Mouse (Mus musculus) stomach, embryonic 16.5 days (tissue): Measurements from ENCODE around the gene Dlg1. TPM values are rescaled to one million over a fixed set of nuclear protein-coding genes. Genes with fewer than 3 reads are reported as not detected.

Experiments
- ATAC-seq: fragments of 200-750 bp; cut with Nextera tagmentation; 2 replicates; pipeline ENCODE4 v1.8.0; 2017; ENCODE audit warnings: moderate number of reproducible peaks, moderate TSS enrichment; ENCODE audit not compliant: insufficient read depth, low FRiP score
- H3K27ac ChIP-seq: fragments of 300-500 bp; sonication (generic); 2 replicates; pipeline ENCODE4 v1.5.1; 2014; ENCODE audit warnings: low read length
- H3K27me3 ChIP-seq: fragments of 300-500 bp; sonication (generic); 2 replicates; pipeline ENCODE4 v1.6.1; 2014; ENCODE audit warnings: low read length, control low read depth, mixed read lengths; ENCODE audit not compliant: control insufficient read depth, insufficient read depth
- H3K36me3 ChIP-seq: fragments of 300-500 bp; sonication (generic); 2 replicates; pipeline ENCODE4 v1.6.1; 2014; ENCODE audit warnings: low read length; ENCODE audit not compliant: control insufficient read depth, insufficient read depth
- H3K4me1 ChIP-seq: fragments of 300-500 bp; sonication (generic); 2 replicates; pipeline ENCODE4 v1.6.1; 2014; ENCODE audit warnings: low read length, control low read depth, mixed read lengths; ENCODE audit not compliant: control insufficient read depth, insufficient read depth
- H3K4me2 ChIP-seq: fragments of 300-500 bp; sonication (generic); 2 replicates; pipeline ENCODE4 v1.6.1; 2014; ENCODE audit warnings: low read depth, low read length, mixed read lengths
- H3K4me3 ChIP-seq: fragments of 300-500 bp; sonication (generic); replicated peaks from 2 replicates; pipeline ENCODE4 v1.5.1; 2014; ENCODE audit warnings: mild to moderate bottlenecking, low read length
- H3K9ac ChIP-seq: fragments of 300-500 bp; sonication (generic); 2 replicates; pipeline ENCODE4 v1.6.1; 2014; ENCODE audit warnings: low read length
- H3K9me3 ChIP-seq: fragments of 300-500 bp; sonication (generic); replicated peaks from 2 replicates; pipeline ENCODE4 v1.6.1; 2016; ENCODE audit warnings: low read length, control low read depth; ENCODE audit not compliant: control insufficient read depth
- WGBS: fragments of 180-500 bp; shearing (Covaris S2); extraction: QIAGEN DNeasy Blood & Tissue Kit; methylation state at CpG from one replicate; pipeline ENCODE4 v1.1.7; 2014; 5-methylcytosine and 5-hydroxymethylcytosine counted together
- polyA plus RNA-seq: library from polyadenylated mRNA; unstranded; fragments of >200 nt; fragmentation: Nextera tagmentation; extraction: Ambion mirVana; gene quantifications from 2 replicates; pipeline ENCODE4 v1.2.1, GENCODE M21; 2015

Dlg1 gene
- polyA plus RNA-seq, 1 experiment from 2014 or later, result 26.6 TPM

GRCm38 (mm10) chr16:31766715-31767114 lies 103.5 kb downstream of the Dlg1 start:
- ATAC-seq, result no peak
- no peak overlapping the region for H3K4me3 ChIP-seq
- no peak overlapping the region for H3K4me2 ChIP-seq
- H3K27ac ChIP-seq, result no peak overlapping the region
- no peak overlapping the region for H3K9ac ChIP-seq
- H3K27me3 ChIP-seq, result no peaks in the 10 kb centered on the region
- H3K36me3 ChIP-seq, result no peaks in the 10 kb centered on the region
- 42% methylated on average over 3 of the region's 3 CpGs for WGBS
- H3K9me3 ChIP-seq, result no peaks in the 10 kb centered on the region
- no peaks in the 10 kb centered on the region for H3K4me1 ChIP-seq

- Histone ChIP-seq H3K27ac (no peak overlapping the region), H3K4me3 (no peak overlapping the region), H3K27me3 (no peaks in the 10 kb centered on the region), H3K4me1 (no peaks in the 10 kb centered on the region), H3K9me3 (no peaks in the 10 kb centered on the region), H3K9ac (no peak overlapping the region), H3K36me3 (no peaks in the 10 kb centered on the region), H3K4me2 (no peak overlapping the region)
- WGBS, result 81% methylated on average over 10 of the region's 10 CpGs
- ATAC-seq, result no peak
These were observed 112.7 kb downstream of the Dlg1 start for GRCm38 (mm10) chr16:31775924-31776323.

- WGBS, result 58% methylated on average over 6 of the region's 6 CpGs
- Histone ChIP-seq H3K9me3 (no peaks in the 10 kb centered on the region), H3K4me1 (no peaks in the 10 kb centered on the region), H3K4me3 (no peak overlapping the region), H3K27me3 (no peaks in the 10 kb centered on the region), H3K36me3 (no peaks in the 10 kb centered on the region), H3K9ac (no peak overlapping the region), H3K27ac (no peak overlapping the region), H3K4me2 (no peak overlapping the region)
- no peak for ATAC-seq
These were observed 117.8 kb downstream of the Dlg1 start for GRCm38 (mm10) chr16:31781015-31781414.

GRCm38 (mm10) chr16:31790056-31790455 lies 126.8 kb downstream of the Dlg1 start:
- Histone ChIP-seq H3K27ac (no peak overlapping the region), H3K36me3 (0 out of 2 replicates have a peak, but pooled peaks cover 4% of the 10 kb centered on the region), H3K4me3 (no peak overlapping the region), H3K27me3 (no peaks in the 10 kb centered on the region), H3K4me2 (no peak overlapping the region), H3K9me3 (no peaks in the 10 kb centered on the region), H3K9ac (no peak overlapping the region), H3K4me1 (no peaks in the 10 kb centered on the region)
- ATAC-seq, result no peak
- 94% methylated on average over 9 of the region's 9 CpGs for WGBS

GRCm38 (mm10) chr16:31803644-31804043 lies 140.4 kb downstream of the Dlg1 start:
- Histone ChIP-seq H3K4me3 (no peak overlapping the region), H3K27me3 (no peaks in the 10 kb centered on the region), H3K4me1 (0 out of 2 replicates have a peak, but pooled peaks cover 3% of the 10 kb centered on the region), H3K9me3 (no peaks in the 10 kb centered on the region), H3K36me3 (peaks cover 4% of the 10 kb centered on the region), H3K27ac (no peak overlapping the region), H3K9ac (no peak overlapping the region), H3K4me2 (no peak overlapping the region)
- ATAC-seq, result no peak
- 69% methylated on average over 3 of the region's 3 CpGs for WGBS

- no peak overlapping the region for H3K4me3 ChIP-seq
- no peak for ATAC-seq
- H3K36me3 ChIP-seq, result 0 out of 2 replicates have a peak, but pooled peaks cover 5% of the 10 kb centered on the region
- H3K4me1 ChIP-seq, result no peaks in the 10 kb centered on the region
- no peaks in the 10 kb centered on the region for H3K9me3 ChIP-seq
- 88% methylated on average over 4 of the region's 4 CpGs for WGBS
- H3K9ac ChIP-seq, result no peak overlapping the region
- H3K27me3 ChIP-seq, result no peaks in the 10 kb centered on the region
- H3K4me2 ChIP-seq, result no peak overlapping the region
- no peak overlapping the region for H3K27ac ChIP-seq
These were observed 162.8 kb downstream of the Dlg1 start for GRCm38 (mm10) chr16:31826049-31826448.

GRCm38 (mm10) chr16:31830726-31831125 lies 167.5 kb downstream of the Dlg1 start:
- WGBS, result 86% methylated on average over 4 of the region's 4 CpGs
- Histone ChIP-seq H3K27me3 (no peaks in the 10 kb centered on the region), H3K9me3 (no peaks in the 10 kb centered on the region), H3K27ac (no peak overlapping the region), H3K9ac (no peak overlapping the region), H3K4me1 (no peaks in the 10 kb centered on the region), H3K4me3 (no peak overlapping the region), H3K4me2 (no peak overlapping the region), H3K36me3 (0 out of 2 replicates have a peak, but pooled peaks cover 5% of the 10 kb centered on the region)
- ATAC-seq, result no peak

- Histone ChIP-seq H3K36me3 (0 out of 2 replicates have a peak, but pooled peaks cover 5% of the 10 kb centered on the region), H3K4me2 (no peak overlapping the region), H3K4me3 (no peak overlapping the region), H3K4me1 (no peaks in the 10 kb centered on the region), H3K27ac (no peak overlapping the region), H3K9ac (no peak overlapping the region), H3K27me3 (no peaks in the 10 kb centered on the region), H3K9me3 (no peaks in the 10 kb centered on the region)
- no peak for ATAC-seq
- WGBS, result 92% methylated on average over 10 of the region's 10 CpGs
These were observed 169.6 kb downstream of the Dlg1 start for GRCm38 (mm10) chr16:31832630-31833422.

GRCm38 (mm10) chr16:31834011-31834584 lies 170.9 kb downstream of the Dlg1 start:
- Histone ChIP-seq H3K4me2 (no peak overlapping the region), H3K27ac (no peak overlapping the region), H3K36me3 (0 out of 2 replicates have a peak, but pooled peaks cover 5% of the 10 kb centered on the region), H3K9me3 (no peaks in the 10 kb centered on the region), H3K9ac (no peak overlapping the region), H3K27me3 (no peaks in the 10 kb centered on the region), H3K4me1 (no peaks in the 10 kb centered on the region), H3K4me3 (no peak overlapping the region)
- no peak for ATAC-seq
- 60% methylated on average over 7 of the region's 7 CpGs for WGBS
